Mouse (Mus musculus): ENCODE data around the gene Wasf2. TPM values are rescaled to one million over a fixed set of nuclear protein-coding genes. Genes with fewer than 3 reads are reported as not detected.

The Wasf2 gene
- polyA plus RNA-seq, 1 experiment, result 45.7 TPM

DNA sequence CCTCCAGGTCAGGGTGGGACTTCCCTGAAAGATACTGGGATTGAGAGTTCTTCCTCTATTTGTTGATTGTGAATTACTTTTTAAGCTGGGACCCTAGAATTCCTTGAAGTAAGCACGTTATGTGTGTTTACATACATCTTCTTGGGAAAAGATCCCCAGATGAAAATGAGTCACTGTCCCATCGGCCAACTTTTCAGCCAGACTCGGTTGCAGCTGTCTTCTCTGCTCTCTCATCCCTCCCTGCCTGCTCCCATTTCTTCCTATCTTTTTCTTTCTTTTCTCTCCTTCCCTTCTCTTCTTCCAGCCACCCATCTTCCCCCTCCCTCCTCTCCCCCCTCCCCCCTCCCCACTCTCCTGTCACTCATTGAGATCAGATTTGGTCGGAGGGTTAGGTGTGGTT lies 64.7 kb downstream of the Wasf2 start:
- no peaks in the 10 kb centered on the region for H3K27me3 ChIP-seq (replicated peaks; ENCODE audit: control insufficient read depth, insufficient read depth, low read length)
- H3K27ac ChIP-seq (ENCODE audit: insufficient read depth, low read depth, low read length), result no peak overlapping the region
- no peak for DNase-seq
- H3K36me3 ChIP-seq (ENCODE audit: control insufficient read depth, insufficient read depth, low read length), result peaks cover 4% of the 10 kb centered on the region; the same call in 1 of the 2 replicates
- H3K4me1 ChIP-seq (ENCODE audit: control insufficient read depth, insufficient read depth, low read length), result peaks cover 25% of the 10 kb centered on the region
- WGBS, result 76% methylated on average over 4 of the region's 4 CpGs
- no peak overlapping the region for H3K4me3 ChIP-seq (ENCODE audit: insufficient read depth, low read depth, low read length)
- TF ChIP-seq POLR2A (IDR thresholded peaks at IDR 0.05; ENCODE audit: low read depth, low read length) (no peak), CTCF (conservative IDR thresholded peaks at IDR 0.05; ENCODE audit: insufficient read depth, insufficient read length, low read depth, low read length) (no peak)

DNA sequence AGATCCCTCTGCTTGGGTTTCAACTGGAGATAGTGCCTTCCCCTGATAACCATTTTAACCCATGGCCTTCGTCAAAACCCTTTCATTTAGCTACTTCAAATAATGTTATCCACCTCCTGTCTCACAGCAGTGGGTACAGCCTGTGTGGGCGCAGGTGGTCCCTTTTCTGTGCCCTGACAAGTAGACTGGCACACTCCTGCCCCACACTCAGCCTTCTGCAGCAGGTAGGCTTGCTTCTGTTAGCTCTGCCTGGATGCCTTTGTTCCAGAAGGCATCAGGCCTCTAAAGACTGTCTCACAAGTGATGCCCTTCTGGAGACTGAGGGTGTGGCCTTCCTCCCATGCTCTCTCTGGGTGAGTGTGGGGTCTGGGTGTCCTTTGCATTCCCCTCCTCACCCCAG lies 65.8 kb downstream of the Wasf2 start:
- DNase-seq, result no peak
- Histone ChIP-seq H3K36me3 (ENCODE audit: control insufficient read depth, insufficient read depth, low read length) (peaks cover 2% of the 10 kb centered on the region; the same call in 1 of the 2 replicates), H3K4me3 (ENCODE audit: insufficient read depth, low read depth, low read length) (no peak overlapping the region), H3K4me1 (ENCODE audit: control insufficient read depth, insufficient read depth, low read length) (peaks cover 32% of the 10 kb centered on the region), H3K27ac (ENCODE audit: insufficient read depth, low read depth, low read length) (peak overlapping the region; percentile 61), H3K27me3 (replicated peaks; ENCODE audit: control insufficient read depth, insufficient read depth, low read length) (no peaks in the 10 kb centered on the region)
- TF ChIP-seq POLR2A (IDR thresholded peaks at IDR 0.05; ENCODE audit: low read depth, low read length) (no peak), CTCF (conservative IDR thresholded peaks at IDR 0.05; ENCODE audit: insufficient read depth, insufficient read length, low read depth, low read length) (no peak)
- 90% methylated on average over 2 of the region's 2 CpGs for WGBS

DNA sequence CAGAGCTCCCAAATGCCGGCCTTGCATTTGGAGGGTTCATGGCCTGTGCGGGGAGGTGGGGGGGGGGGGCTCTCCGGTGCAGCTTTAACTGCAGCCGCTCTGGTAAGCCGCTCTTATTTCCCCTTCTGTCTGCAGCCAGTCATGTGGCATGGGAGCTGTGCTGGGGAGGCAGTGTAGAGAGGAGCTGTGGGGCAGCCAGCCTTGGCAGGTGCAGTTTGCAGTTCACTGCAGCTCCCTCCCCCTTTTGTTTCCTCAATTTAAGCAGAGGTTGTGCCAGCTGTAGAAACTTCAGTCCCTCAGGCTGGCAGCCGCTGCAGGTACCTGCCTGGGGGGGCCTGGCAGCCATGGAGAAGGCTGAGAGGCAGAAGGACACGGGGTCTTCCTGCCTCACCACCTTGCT lies 66.5 kb downstream of the Wasf2 start:
- Histone ChIP-seq H3K4me1 (ENCODE audit: control insufficient read depth, insufficient read depth, low read length) (peaks cover 36% of the 10 kb centered on the region), H3K4me3 (ENCODE audit: insufficient read depth, low read depth, low read length) (no peak overlapping the region), H3K36me3 (ENCODE audit: control insufficient read depth, insufficient read depth, low read length) (peaks cover 2% of the 10 kb centered on the region; the same call in 1 of the 2 replicates), H3K27me3 (replicated peaks; ENCODE audit: control insufficient read depth, insufficient read depth, low read length) (no peaks in the 10 kb centered on the region), H3K27ac (ENCODE audit: insufficient read depth, low read depth, low read length) (peak overlapping the region; percentile 73)
- WGBS, result 24% methylated on average over 7 of the region's 7 CpGs
- TF ChIP-seq CTCF (conservative IDR thresholded peaks at IDR 0.05; ENCODE audit: insufficient read depth, insufficient read length, low read depth, low read length) (no peak), POLR2A (IDR thresholded peaks at IDR 0.05; ENCODE audit: low read depth, low read length) (no peak)
- DNase-seq, result peak; percentile 56

DNA sequence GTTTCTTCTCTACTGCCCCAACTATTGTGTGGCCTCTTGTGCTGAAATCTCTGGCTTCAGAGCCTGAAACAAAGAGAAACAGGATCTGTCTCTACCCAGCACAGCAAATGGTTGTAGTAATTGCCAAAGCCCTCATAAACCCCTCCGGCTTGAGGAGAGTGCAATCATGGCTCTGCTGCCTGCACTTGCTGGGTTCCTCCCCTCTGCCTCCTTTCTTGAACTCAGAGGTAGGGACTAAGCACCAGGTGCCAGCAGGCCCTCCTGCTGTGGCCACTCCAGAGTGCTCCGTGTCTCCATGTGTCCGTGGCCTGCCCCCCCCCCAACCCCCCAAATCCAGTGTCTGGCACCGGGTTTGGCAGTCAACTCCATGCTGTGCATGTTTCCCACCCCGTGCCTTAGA lies 67.0 kb downstream of the Wasf2 start:
- H3K4me1 ChIP-seq (ENCODE audit: control insufficient read depth, insufficient read depth, low read length), result peaks cover 36% of the 10 kb centered on the region
- H3K27ac ChIP-seq (ENCODE audit: insufficient read depth, low read depth, low read length), result peak overlapping the region; percentile 73
- no peaks in the 10 kb centered on the region for H3K27me3 ChIP-seq (replicated peaks; ENCODE audit: control insufficient read depth, insufficient read depth, low read length)
- 22% methylated on average over 5 of the region's 5 CpGs for WGBS
- DNase-seq, result no peak
- H3K4me3 ChIP-seq (ENCODE audit: insufficient read depth, low read depth, low read length), result no peak overlapping the region
- peaks cover 2% of the 10 kb centered on the region; the same call in 1 of the 2 replicates for H3K36me3 ChIP-seq (ENCODE audit: control insufficient read depth, insufficient read depth, low read length)
- TF ChIP-seq CTCF (conservative IDR thresholded peaks at IDR 0.05; ENCODE audit: insufficient read depth, insufficient read length, low read depth, low read length) (no peak), POLR2A (IDR thresholded peaks at IDR 0.05; ENCODE audit: low read depth, low read length) (no peak)

DNA sequence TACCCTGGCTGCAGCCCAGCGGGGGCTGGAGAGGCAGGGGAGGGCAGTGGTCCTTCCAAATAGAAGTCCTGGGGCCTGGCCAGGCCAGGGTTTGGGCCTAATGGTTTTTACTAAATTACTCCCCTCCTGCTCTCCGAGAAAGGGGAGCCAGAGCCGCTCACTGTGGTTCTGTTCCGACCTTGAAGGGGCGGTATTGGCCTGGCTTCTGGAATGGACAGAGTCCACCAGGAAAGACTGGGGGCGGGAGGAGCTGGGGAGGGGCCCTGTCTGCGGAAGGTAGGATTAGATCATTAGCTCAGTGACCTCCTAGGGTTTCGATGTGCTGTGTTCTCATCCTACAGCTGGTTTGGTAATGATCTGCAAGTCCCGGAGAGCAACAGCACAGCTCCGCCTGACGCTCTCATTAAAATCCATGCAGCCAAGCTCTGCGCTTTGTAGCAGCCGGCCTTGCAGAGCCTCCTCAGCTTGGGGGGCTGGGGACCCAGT lies 67.5 kb downstream of the Wasf2 start:
- Histone ChIP-seq H3K36me3 (ENCODE audit: control insufficient read depth, insufficient read depth, low read length) (peaks cover 2% of the 10 kb centered on the region; the same call in 1 of the 2 replicates), H3K4me1 (ENCODE audit: control insufficient read depth, insufficient read depth, low read length) (peaks cover 36% of the 10 kb centered on the region), H3K27ac (ENCODE audit: insufficient read depth, low read depth, low read length) (peak overlapping the region; percentile 73), H3K27me3 (replicated peaks; ENCODE audit: control insufficient read depth, insufficient read depth, low read length) (no peaks in the 10 kb centered on the region), H3K4me3 (ENCODE audit: insufficient read depth, low read depth, low read length) (no peak overlapping the region)
- WGBS, result 31% methylated on average over 13 of the region's 13 CpGs
- peak; percentile 83 for DNase-seq
- TF ChIP-seq CTCF (conservative IDR thresholded peaks at IDR 0.05; ENCODE audit: insufficient read depth, insufficient read length, low read depth, low read length), result no peak
- TF ChIP-seq POLR2A (IDR thresholded peaks at IDR 0.05; ENCODE audit: low read depth, low read length), result no peak

DNA sequence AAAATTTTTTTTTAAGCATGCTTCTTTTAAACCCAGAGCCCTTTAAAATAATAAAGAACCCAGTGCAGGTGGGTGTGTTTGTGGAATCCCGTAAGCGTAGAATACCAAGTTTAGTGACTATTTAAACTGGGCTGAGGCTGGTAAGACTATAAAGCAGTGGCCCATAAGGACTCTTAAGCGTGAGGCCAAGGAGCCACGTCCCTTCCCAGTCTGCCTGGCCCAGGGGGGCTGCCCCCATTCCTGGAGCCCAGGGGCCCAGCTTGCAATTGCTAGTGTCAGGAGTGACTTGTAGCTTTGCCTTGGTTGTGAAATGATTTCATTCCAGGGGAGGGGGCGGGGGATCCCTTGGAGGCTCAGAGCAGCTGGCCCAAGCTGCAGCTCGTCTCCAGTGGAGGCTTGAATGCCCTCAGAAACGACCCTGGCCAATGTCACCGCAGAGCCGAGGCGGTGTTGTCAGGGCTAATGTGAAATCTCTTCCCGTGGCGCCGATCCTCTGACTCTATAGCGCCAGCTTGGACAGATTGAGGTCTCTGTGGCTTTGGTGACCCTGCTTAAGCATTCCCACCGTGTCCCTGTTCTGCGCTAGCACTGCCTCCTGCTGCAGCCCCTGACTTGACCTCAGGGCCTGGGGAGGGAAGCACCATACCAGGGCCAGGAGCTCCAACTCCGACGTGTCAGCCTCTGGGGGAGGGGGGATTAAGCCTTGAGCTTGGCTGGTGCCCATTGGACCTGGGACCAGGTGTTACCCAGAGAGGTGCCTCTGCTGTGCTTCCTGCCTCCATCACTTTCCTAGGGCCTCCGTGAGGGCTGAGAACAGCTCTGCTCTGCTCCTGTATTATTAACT lies 68.3 kb downstream of the Wasf2 start:
- TF ChIP-seq CTCF (conservative IDR thresholded peaks at IDR 0.05; ENCODE audit: insufficient read depth, insufficient read length, low read depth, low read length) (no peak), POLR2A (IDR thresholded peaks at IDR 0.05; ENCODE audit: low read depth, low read length) (no peak)
- Histone ChIP-seq H3K36me3 (ENCODE audit: control insufficient read depth, insufficient read depth, low read length) (peaks cover 2% of the 10 kb centered on the region; the same call in 1 of the 2 replicates), H3K27ac (ENCODE audit: insufficient read depth, low read depth, low read length) (peak overlapping the region; percentile 20; the same call in 1 of the 2 replicates), H3K4me3 (ENCODE audit: insufficient read depth, low read depth, low read length) (no peak overlapping the region), H3K27me3 (replicated peaks; ENCODE audit: control insufficient read depth, insufficient read depth, low read length) (no peaks in the 10 kb centered on the region), H3K4me1 (ENCODE audit: control insufficient read depth, insufficient read depth, low read length) (peaks cover 36% of the 10 kb centered on the region)
- WGBS, result 30% methylated on average over 19 of the region's 19 CpGs
- DNase-seq, result no peak

DNA sequence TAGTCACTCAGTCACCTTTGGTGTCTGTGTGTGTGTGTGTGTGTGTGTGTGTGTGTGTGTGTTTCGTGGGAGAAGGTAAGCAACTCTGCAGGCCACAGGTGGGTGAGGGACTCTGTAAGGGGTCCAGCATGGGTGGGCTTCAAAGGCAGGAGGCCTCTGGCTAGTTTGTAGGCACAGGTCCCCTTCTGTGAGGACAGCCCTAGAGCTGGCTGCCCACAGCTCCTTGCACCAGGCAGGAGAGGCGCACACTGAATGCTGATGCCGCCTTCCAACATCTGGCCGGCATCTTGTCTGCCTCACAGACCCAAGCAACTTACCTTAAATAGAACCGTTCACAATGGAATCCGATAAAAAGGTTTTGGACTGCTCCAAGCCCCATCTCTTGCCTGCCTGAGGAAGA lies 69.4 kb downstream of the Wasf2 start:
- no peak for DNase-seq
- WGBS, result 77% methylated on average over 6 of the region's 6 CpGs
- Histone ChIP-seq H3K27ac (ENCODE audit: insufficient read depth, low read depth, low read length) (no peak overlapping the region), H3K4me1 (ENCODE audit: control insufficient read depth, insufficient read depth, low read length) (peaks cover 36% of the 10 kb centered on the region), H3K4me3 (ENCODE audit: insufficient read depth, low read depth, low read length) (no peak overlapping the region), H3K27me3 (replicated peaks; ENCODE audit: control insufficient read depth, insufficient read depth, low read length) (no peaks in the 10 kb centered on the region), H3K36me3 (ENCODE audit: control insufficient read depth, insufficient read depth, low read length) (0 out of 2 replicates have a peak, but pooled peaks cover 2% of the 10 kb centered on the region)
- TF ChIP-seq POLR2A (IDR thresholded peaks at IDR 0.05; ENCODE audit: low read depth, low read length), result no peak
- TF ChIP-seq CTCF (conservative IDR thresholded peaks at IDR 0.05; ENCODE audit: insufficient read depth, insufficient read length, low read depth, low read length), result no peak
